Comparison of ENCODE assay signal across 19 mouse cellular contexts in the genomic region with DNA sequence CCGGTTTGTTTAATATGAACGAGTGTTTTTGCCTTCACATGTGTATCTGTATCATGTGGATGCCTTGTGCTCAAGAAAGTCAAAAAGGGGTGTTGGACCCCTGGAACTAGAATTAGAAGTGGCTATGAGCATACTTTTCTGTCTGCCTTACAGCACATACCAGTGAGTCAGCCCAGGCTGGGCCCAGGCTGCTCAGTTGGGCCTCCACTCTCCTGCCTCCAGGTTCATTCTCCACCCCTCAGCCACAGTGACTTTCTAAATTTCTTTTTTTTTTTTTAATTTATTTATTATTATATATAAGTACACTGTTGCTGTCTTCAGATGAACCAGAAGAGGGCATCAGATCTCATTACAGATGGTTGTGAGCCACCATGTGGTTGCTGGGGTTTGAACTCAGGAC. TPM values are rescaled to one million over a fixed set of nuclear protein-coding genes. Genes with fewer than 3 reads are reported as not detected.
"Had no signal": no experiment of that assay in that cellular context is flagged by ENCODE, and none has a peak within 500 bp of the region (broad histone marks: within the 10 kb centered on the region; RNA-seq: fewer than 3 reads in every experiment).

No protein-coding gene starts in this region.

- H3K4me2 ChIP-seq: kidney, embryonic 15.5 days; limb, embryonic 13.5 days; neural tube, embryonic 15.5 days had no signal

- H3K27ac ChIP-seq: kidney, embryonic 15.5 days; midbrain, embryonic 10.5 days; neural tube, embryonic 15.5 days had no signal

- H3K4me3 ChIP-seq: kidney, embryonic 15.5 days; limb, embryonic 13.5 days; midbrain, embryonic 10.5 days; myocyte; neural tube, embryonic 15.5 days had no signal

- H3K9ac ChIP-seq: kidney, embryonic 15.5 days; limb, embryonic 13.5 days; neural tube, embryonic 15.5 days had no signal

- H3K27me3 ChIP-seq: neural tube, embryonic 15.5 days had no signal

- ATAC-seq: intestine, embryonic 16.5 days had no signal

- DNase-seq: kidney, adult 2 months; kidney, postnatal 14 days; layer of hippocampus, postnatal 36 days; left cerebral cortex, postnatal 4 days; liver, embryonic 13.5 days; lung, adult 2 months; lung, postnatal 14 days; midbrain, embryonic 14.5 days; right cerebral cortex, adult 18-20 months; right cerebral cortex, postnatal 25 days; thymus, postnatal 4 days had no signal

- H3K9me3 ChIP-seq: kidney, embryonic 15.5 days; limb, embryonic 13.5 days; liver, embryonic 13.5 days; midbrain, embryonic 10.5 days; neural tube, embryonic 15.5 days had no signal

- H3K36me3 ChIP-seq: kidney, embryonic 15.5 days; limb, embryonic 13.5 days; liver, embryonic 13.5 days; midbrain, embryonic 10.5 days; neural tube, embryonic 15.5 days had no signal

RNA-seq across cellular contexts. Expression of a gene that starts 11.6 kb away (rescaled TPM):
- total RNA-seq: layer of hippocampus, postnatal 36 days had no signal
- polyA plus RNA-seq: kidney, adult 2 months; large intestine, adult 2 months; neural tube, embryonic 11.5 days had no signal
